Mouse (Mus musculus) frontal cortex, postnatal 10 days (tissue): ENCODE results near the gene Cbfa2t3.
"Not testable (repeated sequence)": the region's sequence is repeated elsewhere in the genome, so short reads cannot be mapped to it uniquely, and the experiment has no call there.

Experiments used
- DNase-seq, 2 experiments: peaks; one replicate each; pipeline ENCODE4 v3.0.0; 2022; ENCODE audit warnings: low spot score in 2 of 2, mixed read lengths in 1 of 2

Gene Cbfa2t3

DNA sequence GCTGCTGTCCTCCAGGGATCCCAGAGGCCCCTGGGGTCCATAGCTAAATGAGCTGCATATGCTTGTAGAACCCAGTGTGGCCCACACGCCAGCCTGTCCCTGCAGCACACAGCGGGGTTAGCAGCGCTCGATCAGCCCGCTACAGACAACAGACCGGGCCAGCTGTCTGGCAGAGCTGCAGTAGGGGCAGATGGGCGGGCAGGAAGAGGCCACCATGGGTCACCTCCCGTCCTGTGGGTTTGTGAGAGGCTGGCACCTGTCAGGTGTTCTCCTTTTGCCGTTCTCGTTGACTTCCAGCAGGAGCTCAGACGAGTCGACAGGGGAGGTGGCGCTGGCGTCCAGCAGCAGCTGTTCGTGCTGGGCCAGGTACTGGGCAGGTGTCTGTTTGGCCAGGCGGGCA, 60.3 kb downstream of the Cbfa2t3 start:
- DNase-seq = no peak

DNA sequence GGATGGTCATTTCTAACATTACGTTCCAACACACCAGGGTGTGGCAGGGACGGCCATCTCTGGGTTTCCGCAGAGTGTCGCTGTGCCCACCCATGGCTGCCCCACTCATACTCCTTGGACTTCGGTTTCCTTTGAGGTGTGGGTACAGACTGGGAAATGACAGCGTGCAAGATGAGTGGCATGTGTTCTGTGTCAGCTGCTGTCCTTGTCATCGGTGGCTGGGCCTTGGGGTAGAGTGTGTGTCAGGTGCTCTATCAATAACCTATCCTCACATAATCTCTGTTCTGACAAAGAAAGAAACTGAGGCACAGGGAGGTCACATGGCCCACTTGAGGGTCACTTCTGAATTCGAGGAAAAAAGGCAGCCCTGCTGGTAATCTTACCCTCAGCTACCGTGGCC, 61.7 kb downstream of the Cbfa2t3 start:
- DNase-seq = no peak

DNA sequence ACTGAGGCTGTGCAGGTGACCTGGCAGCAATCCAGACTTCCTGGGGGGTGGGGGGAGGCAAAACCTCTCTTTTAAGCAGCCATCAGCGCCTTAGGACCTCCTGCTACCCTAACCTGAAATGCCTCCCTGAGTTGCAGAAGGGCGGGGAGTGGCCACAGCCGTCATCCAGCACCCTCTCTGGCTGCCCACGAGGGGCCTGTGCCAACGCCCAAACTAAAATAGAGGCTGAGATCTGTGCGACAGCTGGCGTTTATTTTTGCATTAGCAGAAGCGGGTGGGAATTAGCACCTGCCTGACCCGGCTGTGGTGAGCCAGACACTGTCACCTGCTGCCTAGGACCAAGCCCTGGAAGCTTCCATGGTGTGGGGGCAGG, 62.1 kb downstream of the Cbfa2t3 start:
- DNase-seq = peak in 1 of 2 experiments; percentile 27

DNA sequence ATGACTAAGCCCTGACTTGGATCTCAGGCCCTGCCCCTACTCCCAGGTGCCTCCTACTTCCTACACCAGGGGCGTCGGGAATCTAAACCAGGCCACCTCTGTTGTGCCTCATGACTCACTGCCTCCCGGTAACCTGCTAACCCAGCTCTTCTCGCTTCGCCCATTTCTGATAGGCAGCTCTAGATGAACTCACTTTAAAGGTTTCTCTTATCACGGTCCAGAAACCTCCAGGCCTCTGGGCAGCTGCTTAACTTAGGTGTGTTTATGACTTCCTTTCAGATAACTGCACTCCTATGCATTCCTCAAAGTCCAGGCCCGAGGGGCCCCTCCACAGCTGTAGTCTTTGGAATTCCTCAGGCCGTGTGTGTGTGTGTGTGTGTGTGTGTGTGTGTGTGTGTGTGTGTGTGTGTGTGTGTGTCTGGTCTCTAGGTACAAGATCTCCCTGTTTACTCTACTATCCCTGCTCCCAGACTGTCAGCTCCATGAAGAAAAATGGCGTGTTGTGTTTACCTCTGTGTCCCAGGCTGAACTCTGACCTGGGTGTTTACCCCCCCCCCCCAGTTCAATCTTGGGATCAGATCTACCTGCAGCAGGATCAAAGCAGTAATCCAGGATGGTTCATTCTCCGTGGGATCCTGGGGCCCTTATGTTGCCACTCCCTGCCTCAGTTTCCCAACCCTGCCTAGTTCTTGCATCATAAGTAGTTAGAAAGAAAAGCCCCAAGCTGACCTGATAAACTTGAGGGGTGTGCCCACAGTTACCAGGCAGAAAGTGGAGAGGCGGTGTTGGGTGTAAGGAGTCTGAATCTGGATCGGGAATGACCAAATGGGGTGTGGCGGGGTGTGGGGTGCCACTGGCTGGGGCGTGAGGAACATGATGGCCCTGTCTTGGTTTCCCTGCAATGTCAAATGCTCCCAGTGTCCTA, 62.8 kb downstream of the Cbfa2t3 start:
- DNase-seq = no peak

DNA sequence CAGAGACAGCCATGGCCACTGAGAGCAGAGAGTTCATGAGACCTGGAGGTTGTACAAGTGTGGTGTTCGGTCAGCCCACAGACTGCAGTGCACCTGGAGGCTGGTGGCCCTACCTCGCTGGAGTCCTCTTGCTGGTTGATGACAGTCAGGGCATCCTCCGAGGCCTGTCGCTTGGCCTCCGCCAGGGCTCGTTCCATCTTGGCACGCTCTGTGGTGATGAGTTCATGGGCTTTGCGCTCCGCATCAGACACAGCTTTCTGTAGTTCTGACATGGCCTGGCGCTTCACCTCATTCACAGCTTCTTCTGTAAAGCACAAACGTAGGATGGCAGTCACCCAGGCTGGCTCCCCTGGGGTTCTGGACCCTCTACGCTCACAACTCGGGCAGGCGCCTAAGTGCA, 65.7 kb downstream of the Cbfa2t3 start:
- DNase-seq = no peak

DNA sequence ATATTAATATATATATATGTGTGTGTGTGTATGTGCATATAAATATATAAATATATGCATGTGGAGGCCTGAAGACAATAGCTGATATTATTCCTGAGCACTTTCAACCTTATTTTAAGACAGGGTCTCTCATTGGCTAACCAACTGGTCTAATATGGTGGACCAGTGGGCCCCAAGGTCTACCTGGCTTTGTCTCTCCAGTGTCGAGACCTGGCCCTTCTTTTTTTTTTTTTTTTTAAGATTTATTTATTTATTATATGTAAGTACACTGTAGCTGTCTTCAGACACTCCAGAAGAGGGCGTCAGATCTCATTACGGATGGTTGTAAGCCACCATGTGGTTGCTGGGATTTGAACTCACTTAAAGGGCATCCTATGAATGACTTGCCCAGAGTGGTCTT, 66.8 kb downstream of the Cbfa2t3 start:
- not testable (repeated sequence) for DNase-seq

DNA sequence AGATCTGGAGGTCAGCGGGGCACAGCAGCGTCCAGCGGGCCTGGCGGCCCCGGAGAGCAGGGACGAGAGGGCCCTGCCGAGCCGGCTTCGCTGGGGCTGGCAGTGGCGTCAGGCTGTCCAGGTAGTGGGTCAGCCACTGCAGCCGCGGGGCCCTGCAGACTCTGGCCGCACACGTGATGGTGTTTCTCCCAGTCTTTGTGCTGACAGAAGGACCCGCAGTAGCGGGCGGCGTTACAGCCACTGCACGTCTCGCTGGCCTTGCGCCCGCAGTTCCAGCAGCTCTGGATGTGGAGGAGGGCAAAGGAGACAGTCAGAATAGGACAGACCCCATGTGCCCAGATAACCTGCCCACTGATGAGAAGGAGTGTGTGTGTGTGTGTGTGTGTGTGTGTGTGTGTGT, 68.2 kb downstream of the Cbfa2t3 start:
- no peak for DNase-seq

DNA sequence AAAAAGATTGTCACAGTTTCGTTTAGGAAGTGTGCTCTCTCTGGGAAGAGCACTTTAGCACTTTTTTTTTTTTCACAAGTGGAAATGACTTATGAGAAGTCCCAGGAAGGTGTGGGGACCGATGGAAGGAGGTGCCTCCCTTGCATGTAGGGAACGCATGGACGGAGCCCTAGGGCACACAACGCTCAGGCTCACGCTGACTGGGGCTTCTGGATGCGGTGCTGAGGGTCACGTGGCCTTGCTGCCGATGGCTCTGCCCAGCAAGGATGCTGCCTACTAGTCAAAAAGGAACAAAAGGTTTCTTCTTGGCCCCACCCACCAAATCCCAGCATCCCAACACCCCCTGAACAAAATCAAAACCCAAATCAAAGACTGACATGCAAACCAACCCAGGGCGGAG, 69.5 kb downstream of the Cbfa2t3 start:
- DNase-seq = no peak

DNA sequence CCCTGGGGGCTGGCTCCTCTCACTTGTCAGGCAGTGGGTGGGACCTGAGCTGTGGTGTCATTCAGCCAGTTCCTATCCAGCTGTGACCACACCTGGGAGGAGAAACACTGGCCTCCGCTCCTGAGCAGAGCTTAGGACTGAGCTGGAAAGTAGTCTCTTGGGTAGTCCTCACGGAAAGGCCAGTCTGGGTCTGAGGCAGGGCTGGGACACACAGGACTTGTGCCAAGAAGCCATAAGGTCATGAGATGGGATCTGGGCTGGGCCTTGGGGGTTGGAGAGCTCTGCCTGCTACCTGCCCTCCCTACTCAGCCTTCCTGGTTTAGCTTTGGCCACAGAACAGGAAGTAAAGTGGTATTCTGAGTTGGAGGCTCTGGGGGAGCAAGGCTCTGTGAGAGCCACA, 72.0 kb downstream of the Cbfa2t3 start:
- DNase-seq = no peak

DNA sequence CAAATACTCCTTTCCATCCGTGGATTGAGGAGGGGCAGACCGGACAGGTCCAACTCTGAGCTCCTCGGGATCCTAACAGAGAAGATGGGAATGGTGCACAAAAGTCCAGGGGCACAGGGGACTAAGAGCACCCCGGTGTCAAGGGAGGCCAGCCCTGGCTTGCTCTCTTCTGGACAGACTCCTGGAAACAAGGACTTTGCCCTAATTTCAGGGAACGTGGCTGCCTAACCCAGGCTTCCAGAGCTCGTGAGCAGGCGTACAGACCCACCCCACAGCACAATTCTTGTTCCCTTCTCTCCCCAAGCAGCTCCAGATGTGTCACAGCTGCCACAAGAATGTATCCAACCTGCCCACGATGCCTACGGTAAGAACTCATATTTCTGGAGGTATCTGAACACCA, 73.1 kb downstream of the Cbfa2t3 start:
- no peak for DNase-seq

DNA sequence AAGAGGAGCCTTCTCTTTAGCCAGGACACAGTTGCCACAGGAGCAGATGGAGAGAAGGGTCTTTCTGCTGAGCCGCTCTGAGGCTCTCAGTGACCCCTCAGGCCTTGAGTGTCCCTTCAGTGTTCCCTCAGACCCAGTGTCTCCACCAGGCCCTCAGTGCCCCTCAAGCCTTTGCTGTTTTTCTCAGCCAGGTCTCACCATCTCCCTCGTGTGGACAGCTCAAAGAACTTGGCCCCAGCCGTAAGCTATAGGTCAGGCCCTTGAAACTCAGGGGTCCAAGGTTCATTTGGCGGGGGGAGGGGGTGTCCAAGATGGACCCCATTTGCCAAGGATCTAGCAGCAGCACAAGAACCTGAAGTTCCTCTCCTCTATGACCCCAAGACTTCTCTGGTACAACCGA, 74.3 kb downstream of the Cbfa2t3 start:
- DNase-seq = no peak

DNA sequence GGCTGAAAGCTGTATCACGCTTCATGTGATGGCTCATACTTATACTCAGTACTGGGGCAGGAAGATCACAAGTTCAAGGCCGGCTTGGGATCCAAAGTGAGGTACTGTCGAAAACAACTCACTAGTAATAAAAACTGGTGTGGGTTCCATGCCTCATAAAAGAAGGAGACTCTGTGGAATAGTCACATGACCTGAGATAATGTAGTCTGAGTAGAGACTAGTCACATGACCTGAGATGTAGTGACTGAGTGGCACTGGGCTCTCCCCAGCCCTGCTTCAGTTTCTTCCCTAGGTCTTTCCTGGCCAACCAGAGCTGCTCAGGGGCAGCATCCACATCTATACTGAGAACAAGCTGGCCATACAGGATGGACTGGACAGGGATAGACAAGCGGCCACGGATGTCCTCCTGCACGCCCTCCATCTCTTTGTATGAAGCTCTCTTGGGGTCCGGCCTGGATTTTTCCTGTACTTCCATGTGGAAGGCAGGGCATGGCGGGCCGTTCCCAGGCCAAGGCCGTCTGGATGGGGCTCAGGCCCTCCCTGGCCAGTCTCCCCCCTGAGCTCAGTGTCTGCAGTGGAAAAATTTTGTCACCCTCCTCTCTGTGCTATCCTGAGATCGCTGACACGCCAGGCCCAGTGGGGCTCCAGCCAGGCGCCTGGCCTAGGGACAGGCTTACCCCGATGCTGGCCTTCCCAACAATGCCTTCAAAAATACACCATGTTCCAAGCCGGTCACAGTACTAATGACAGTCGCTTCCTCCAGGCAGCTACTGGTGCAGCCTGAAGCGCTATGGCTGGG, 74.9 kb downstream of the Cbfa2t3 start:
- no peak for DNase-seq

DNA sequence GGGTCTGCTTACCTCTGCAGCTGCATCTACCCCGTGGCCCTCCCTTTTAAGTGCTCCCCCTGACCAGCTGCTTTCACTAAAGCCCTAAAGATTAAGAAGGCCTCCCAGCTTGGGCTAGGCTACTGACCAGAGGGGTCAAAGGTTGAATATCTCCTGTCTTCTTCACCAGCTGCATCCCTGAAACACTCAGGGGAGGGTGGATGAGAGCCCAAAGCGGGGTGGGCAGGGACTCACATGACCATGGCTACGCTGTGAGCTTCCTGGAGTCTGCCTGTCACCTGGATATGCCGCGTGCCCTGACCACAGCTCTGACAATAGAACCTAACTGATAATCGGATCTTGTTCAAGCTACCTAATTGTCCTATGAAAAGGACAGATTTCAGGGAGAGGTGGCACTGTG, 76.2 kb downstream of the Cbfa2t3 start, which contains the start of gene Pabpn1l:
Pabpn1l (minus strand) TSS at position 13 of the 400 bp plus-strand sequence.
- DNase-seq = no peak

DNA sequence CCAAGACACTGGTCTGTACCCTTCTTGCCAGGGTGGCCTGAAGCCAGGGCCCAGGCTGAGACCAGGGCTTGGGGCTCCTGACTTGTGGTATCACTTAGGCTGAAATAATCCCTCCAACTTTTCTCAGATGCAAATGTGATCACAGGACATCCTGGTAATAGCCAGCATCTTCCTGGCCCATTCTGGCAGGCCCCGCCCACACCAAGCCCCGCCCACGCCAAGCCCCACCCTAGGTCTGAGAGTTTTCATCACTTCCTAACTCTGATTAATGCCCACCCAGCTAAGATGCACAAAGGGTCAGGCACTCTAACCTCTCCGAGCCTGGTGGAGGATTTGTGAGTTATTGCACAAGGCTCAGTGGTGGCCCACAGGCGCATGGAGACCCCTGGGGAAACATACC, 78.5 kb downstream of the Cbfa2t3 start:
- no peak for DNase-seq

DNA sequence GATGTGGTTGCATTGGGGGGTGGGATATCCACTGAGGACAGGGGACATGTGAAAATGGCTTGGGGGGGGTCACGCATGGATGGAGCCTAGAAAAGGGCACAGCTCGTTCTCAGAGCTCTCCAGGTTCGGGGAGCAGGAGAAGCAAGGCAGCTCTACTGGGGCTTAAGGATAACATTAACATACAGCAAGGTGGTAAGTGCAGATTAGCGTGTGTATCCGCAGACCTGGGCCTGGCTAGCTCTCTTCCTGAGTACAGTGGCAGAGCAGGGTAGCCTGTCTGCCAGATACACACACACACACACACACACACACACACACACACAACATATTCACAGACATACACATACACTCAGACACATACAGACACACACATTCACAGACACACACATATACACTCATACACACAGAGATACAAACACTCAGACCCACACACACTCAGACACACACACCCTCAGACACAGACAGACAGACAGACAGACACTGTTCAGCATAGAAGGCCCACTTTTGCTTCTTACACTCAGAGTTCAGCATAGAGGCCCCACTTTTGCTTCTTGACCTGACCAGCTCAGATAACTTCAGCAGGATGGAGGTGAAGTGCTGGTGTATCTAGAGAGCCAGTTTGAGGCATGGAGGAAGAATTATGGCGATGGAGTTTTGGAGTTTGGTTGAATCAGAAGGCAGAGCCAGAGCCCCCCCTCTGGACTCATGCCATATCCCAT, 80.1 kb downstream of the Cbfa2t3 start:
- no peak for DNase-seq

DNA sequence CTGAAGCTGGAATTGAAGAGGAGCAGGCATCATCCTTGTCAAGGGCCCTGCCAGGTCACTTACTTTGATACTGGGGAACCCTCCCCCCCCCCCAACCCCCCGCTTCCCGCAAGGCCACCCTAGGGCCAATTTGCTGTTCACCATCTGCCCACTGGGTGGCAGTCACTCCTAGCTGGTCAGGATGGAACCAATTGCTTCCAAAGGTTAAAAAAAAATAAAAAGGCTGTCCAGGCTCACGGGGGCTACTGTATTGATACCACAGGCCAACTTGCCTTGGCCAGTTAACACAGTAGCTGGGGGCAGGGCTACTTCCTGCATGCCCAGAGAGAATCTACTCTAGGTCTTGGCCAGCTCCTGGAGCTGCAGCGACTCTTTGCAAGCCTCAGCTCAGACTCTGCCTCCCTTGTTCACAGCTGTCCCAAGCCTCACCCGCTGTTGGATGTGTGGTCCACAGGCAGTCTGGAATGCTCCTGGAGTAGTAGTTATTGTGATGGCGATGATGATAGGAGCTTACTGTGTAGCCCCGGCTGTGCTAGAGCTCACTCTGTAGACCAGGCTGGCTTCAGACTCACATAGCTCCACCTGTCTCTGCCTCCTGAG, 80.9 kb downstream of the Cbfa2t3 start:
- DNase-seq = peak in 1 of 2 experiments; percentile 69

DNA sequence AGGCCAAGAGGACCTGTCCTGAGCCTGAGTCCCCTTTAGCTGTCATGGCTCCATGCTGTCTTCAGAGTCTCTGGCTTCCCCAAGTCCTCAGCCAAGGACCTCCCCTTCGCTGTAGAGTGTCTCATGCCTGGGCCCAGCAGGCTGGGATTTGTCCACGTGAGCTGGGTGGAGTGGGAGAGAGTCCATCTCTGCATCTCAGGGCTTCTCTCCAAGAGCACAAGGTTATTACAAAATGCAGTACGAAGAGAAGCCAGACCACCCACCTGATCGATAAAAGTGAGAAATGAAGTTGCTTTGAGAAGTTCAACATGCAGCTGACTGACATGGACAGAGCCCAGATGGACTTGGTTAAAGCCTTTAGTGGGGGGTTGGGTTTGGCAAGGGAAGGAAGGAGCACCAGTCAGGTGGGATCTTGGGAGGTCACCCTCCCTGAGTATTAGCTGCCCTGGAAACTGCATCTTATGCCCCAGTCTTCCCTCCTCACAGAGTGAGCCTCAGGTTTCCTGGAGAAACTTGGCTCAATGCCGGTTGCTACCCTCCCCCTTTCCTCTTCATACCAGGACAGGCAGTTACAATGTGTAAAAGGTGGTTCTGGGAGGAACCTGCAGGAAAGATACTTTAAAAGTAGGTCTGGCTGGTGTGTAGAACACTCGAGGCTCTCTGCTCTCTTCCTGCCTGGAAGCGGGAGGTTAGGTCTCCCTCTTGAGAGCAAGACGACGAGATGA, 82.6 kb downstream of the Cbfa2t3 start:
- no peak for DNase-seq

DNA sequence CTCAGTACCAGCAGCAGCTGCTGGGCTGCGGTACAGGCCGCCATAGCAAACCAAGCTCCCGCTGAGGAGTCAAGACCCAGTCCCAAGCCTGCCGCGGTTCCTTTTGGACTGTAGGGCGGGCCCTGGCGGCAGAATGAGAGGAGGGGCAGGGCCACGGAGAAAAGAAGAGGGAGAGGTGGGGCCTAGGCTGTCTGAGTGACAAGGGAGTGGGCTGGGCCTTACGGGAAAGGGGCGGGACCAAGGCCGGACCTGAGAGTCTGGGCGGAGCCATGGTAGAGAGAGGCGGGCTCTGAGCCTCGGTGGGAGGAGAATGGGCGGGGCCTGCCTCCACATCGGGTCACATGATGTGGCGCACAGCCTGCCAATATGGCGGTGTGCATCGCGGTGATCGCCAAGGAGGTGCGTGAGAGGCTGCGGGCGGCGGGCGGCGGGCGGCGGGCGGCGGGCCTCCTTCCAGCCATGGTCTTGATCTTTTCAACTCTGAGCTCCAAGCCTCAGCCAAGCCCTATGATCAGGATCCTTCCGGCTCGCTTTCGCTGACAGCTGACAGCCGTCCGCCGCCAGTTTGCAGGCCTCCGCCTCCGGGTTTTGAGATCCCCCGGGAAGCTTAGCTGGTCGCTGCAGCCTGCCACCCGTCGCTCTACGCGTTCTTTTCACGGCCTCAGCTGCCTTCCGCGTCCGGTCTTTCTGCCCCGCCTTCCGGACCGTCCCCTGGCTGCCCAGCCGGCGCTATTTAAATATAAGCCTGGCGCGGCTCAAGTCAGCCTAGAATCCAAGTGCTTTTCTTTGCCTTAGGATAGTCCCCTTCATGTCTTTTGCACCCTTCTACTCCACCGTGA, 87.4 kb downstream of the Cbfa2t3 start, which contains the start of the genes Galns and Trappc2l:
Galns (minus strand) TSS at position 169 of the 839 bp plus-strand sequence.
Trappc2l (plus strand) TSS at position 346 of the 839 bp plus-strand sequence.
- peak; percentile 91 to 93 for DNase-seq

DNA sequence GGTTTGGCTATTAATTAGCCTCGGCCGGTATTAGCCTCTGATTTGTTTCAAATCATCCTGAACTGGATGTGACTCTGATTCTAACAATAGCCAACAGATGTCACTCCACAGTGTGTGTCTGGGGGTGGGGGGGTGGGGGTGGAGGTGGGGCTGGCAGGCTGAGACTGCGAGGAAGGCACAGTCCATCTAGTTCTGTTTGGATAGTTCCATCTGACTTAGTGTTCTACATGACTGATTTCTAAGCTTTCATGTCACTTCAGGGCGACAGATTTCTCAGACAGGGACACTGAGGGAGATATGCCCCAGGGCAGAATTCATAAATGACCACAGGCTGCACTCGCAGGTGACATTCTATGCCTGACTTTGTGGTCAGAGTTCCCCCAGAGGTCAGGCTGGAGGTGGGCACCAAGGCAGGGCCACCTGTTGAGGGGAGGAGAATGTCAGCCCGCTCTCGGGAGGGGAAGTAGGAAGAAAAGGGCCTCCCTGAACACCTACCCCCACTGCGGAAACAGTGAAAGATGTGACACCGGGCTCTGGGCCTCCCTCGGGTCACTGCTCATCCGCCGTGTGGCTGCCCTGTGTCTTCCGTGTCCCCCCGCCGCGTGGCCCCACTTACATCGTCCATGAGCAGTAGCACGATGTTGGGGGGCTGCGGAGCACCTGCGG, 88.2 kb downstream of the Cbfa2t3 start:
- DNase-seq = no peak
